Mouse (Mus musculus): ENCODE results near the gene Map2k1. TPM values are rescaled to one million over a fixed set of nuclear protein-coding genes. Genes with fewer than 3 reads are reported as not detected.

Gene Map2k1
- polyA plus RNA-seq, 1 experiment from 2014 or later, result 105 TPM

GRCm38 (mm10) chr9:64225805-64226204, 27.6 kb downstream of the Map2k1 start:
- DNase-seq (ENCODE audit: low spot score) (no peak), ATAC-seq (ENCODE audit: low read depth) (no peak)
- H3K27me3 ChIP-seq (replicated peaks; ENCODE audit: control insufficient read depth, insufficient read depth, low read length), result no peaks in the 10 kb centered on the region
- H3K4me2 ChIP-seq (ENCODE audit: low read depth, low read length), result no peak overlapping the region
- no peak overlapping the region for H3K27ac ChIP-seq (replicated peaks; ENCODE audit: low read depth, low read length)
- no peak overlapping the region for H3K4me3 ChIP-seq (ENCODE audit: low read depth, low read length)
- no peak overlapping the region for H3K9ac ChIP-seq (ENCODE audit: low read depth, low read length)
- no peaks in the 10 kb centered on the region for H3K36me3 ChIP-seq (ENCODE audit: control insufficient read depth, insufficient read depth, low read length)
- H3K4me1 ChIP-seq (ENCODE audit: control insufficient read depth, insufficient read depth, low read length), result peaks cover 1% of the 10 kb centered on the region; the same call in 1 of the 2 replicates
- no peaks in the 10 kb centered on the region for H3K9me3 ChIP-seq (ENCODE audit: control insufficient read depth, low read length)

- Histone ChIP-seq H3K4me3 (ENCODE audit: low read depth, low read length) (no peak overlapping the region), H3K4me2 (ENCODE audit: low read depth, low read length) (no peak overlapping the region), H3K4me1 (ENCODE audit: control insufficient read depth, insufficient read depth, low read length) (peaks cover 8% of the 10 kb centered on the region; the same call in 1 of the 2 replicates), H3K27ac (replicated peaks; ENCODE audit: low read depth, low read length) (no peak overlapping the region), H3K9ac (ENCODE audit: low read depth, low read length) (no peak overlapping the region), H3K36me3 (ENCODE audit: control insufficient read depth, insufficient read depth, low read length) (no peaks in the 10 kb centered on the region), H3K9me3 (ENCODE audit: control insufficient read depth, low read length) (no peaks in the 10 kb centered on the region), H3K27me3 (replicated peaks; ENCODE audit: control insufficient read depth, insufficient read depth, low read length) (no peaks in the 10 kb centered on the region)
- ATAC-seq (ENCODE audit: low read depth) (no peak), DNase-seq (ENCODE audit: low spot score) (no peak)
- 60% methylated on average over 2 of the region's 2 CpGs for WGBS
Measured at GRCm38 (mm10) chr9:64222098-64222497, 31.3 kb downstream of the Map2k1 start.

- Histone ChIP-seq H3K27ac (replicated peaks; ENCODE audit: low read depth, low read length) (no peak overlapping the region), H3K27me3 (replicated peaks; ENCODE audit: control insufficient read depth, insufficient read depth, low read length) (no peaks in the 10 kb centered on the region), H3K4me3 (ENCODE audit: low read depth, low read length) (no peak overlapping the region), H3K9me3 (ENCODE audit: control insufficient read depth, low read length) (no peaks in the 10 kb centered on the region), H3K4me1 (ENCODE audit: control insufficient read depth, insufficient read depth, low read length) (peaks cover 8% of the 10 kb centered on the region; the same call in 1 of the 2 replicates), H3K9ac (ENCODE audit: low read depth, low read length) (no peak overlapping the region), H3K36me3 (ENCODE audit: control insufficient read depth, insufficient read depth, low read length) (no peaks in the 10 kb centered on the region), H3K4me2 (ENCODE audit: low read depth, low read length) (no peak overlapping the region)
- ATAC-seq (ENCODE audit: low read depth) (no peak), DNase-seq (ENCODE audit: low spot score) (no peak)
- WGBS, result 91% methylated on average over 3 of the region's 4 CpGs
Measured at GRCm38 (mm10) chr9:64221480-64221879, 32.0 kb downstream of the Map2k1 start.

- Histone ChIP-seq H3K9ac (ENCODE audit: low read depth, low read length) (no peak overlapping the region), H3K27ac (replicated peaks; ENCODE audit: low read depth, low read length) (peak overlapping the region; percentile 44; the same call in 1 of the 2 replicates), H3K4me3 (ENCODE audit: low read depth, low read length) (no peak overlapping the region), H3K27me3 (replicated peaks; ENCODE audit: control insufficient read depth, insufficient read depth, low read length) (no peaks in the 10 kb centered on the region), H3K4me1 (ENCODE audit: control insufficient read depth, insufficient read depth, low read length) (peaks cover 8% of the 10 kb centered on the region; the same call in 1 of the 2 replicates), H3K9me3 (ENCODE audit: control insufficient read depth, low read length) (no peaks in the 10 kb centered on the region), H3K4me2 (ENCODE audit: low read depth, low read length) (no peak overlapping the region), H3K36me3 (ENCODE audit: control insufficient read depth, insufficient read depth, low read length) (no peaks in the 10 kb centered on the region)
- 76% methylated on average over 1 of the region's 1 CpGs for WGBS
- ATAC-seq (ENCODE audit: low read depth), result no peak
- no peak for DNase-seq (ENCODE audit: low spot score)
Measured at GRCm38 (mm10) chr9:64220603-64221002, 32.8 kb downstream of the Map2k1 start.

GRCm38 (mm10) chr9:64219772-64220420, 33.5 kb downstream of the Map2k1 start:
- Histone ChIP-seq H3K9me3 (ENCODE audit: control insufficient read depth, low read length) (no peaks in the 10 kb centered on the region), H3K27me3 (replicated peaks; ENCODE audit: control insufficient read depth, insufficient read depth, low read length) (no peaks in the 10 kb centered on the region), H3K9ac (ENCODE audit: low read depth, low read length) (no peak overlapping the region), H3K4me3 (ENCODE audit: low read depth, low read length) (no peak overlapping the region), H3K36me3 (ENCODE audit: control insufficient read depth, insufficient read depth, low read length) (no peaks in the 10 kb centered on the region), H3K4me2 (ENCODE audit: low read depth, low read length) (no peak overlapping the region), H3K4me1 (ENCODE audit: control insufficient read depth, insufficient read depth, low read length) (peaks cover 8% of the 10 kb centered on the region; the same call in 1 of the 2 replicates), H3K27ac (replicated peaks; ENCODE audit: low read depth, low read length) (peak overlapping the region; percentile 44; the same call in 1 of the 2 replicates)
- DNase-seq (ENCODE audit: low spot score) (no peak), ATAC-seq (ENCODE audit: low read depth) (no peak)
- WGBS, result 62% methylated on average over 10 of the region's 10 CpGs

- no peaks in the 10 kb centered on the region for H3K27me3 ChIP-seq (replicated peaks; ENCODE audit: control insufficient read depth, insufficient read depth, low read length)
Measured at GRCm38 (mm10) chr9:64219305-64219704, 34.1 kb downstream of the Map2k1 start.

GRCm38 (mm10) chr9:64217887-64218286, 35.5 kb downstream of the Map2k1 start:
- H3K9ac ChIP-seq (ENCODE audit: low read depth, low read length), result no peak overlapping the region
- H3K27ac ChIP-seq (replicated peaks; ENCODE audit: low read depth, low read length), result no peak overlapping the region
- H3K4me1 ChIP-seq (ENCODE audit: control insufficient read depth, insufficient read depth, low read length), result peaks cover 8% of the 10 kb centered on the region; the same call in 1 of the 2 replicates
- no peaks in the 10 kb centered on the region for H3K9me3 ChIP-seq (ENCODE audit: control insufficient read depth, low read length)
- DNase-seq (ENCODE audit: low spot score) (no peak), ATAC-seq (ENCODE audit: low read depth) (no peak)
- H3K27me3 ChIP-seq (replicated peaks; ENCODE audit: control insufficient read depth, insufficient read depth, low read length), result no peaks in the 10 kb centered on the region
- H3K4me3 ChIP-seq (ENCODE audit: low read depth, low read length), result no peak overlapping the region
- 0 out of 2 replicates have a peak, but pooled peaks cover 11% of the 10 kb centered on the region for H3K36me3 ChIP-seq (ENCODE audit: control insufficient read depth, insufficient read depth, low read length)
- no peak overlapping the region for H3K4me2 ChIP-seq (ENCODE audit: low read depth, low read length)

More at GRCm38 (mm10) chr9:64219305-64219704, 34.1 kb downstream of the Map2k1 start:
- WGBS, result 41% methylated on average over 1 of the region's 1 CpGs
- Histone ChIP-seq H3K9me3 (ENCODE audit: control insufficient read depth, low read length) (no peaks in the 10 kb centered on the region), H3K36me3 (ENCODE audit: control insufficient read depth, insufficient read depth, low read length) (no peaks in the 10 kb centered on the region), H3K4me3 (ENCODE audit: low read depth, low read length) (no peak overlapping the region), H3K9ac (ENCODE audit: low read depth, low read length) (no peak overlapping the region), H3K27ac (replicated peaks; ENCODE audit: low read depth, low read length) (no peak overlapping the region), H3K4me1 (ENCODE audit: control insufficient read depth, insufficient read depth, low read length) (peaks cover 8% of the 10 kb centered on the region; the same call in 1 of the 2 replicates), H3K4me2 (ENCODE audit: low read depth, low read length) (no peak overlapping the region)
- ATAC-seq (ENCODE audit: low read depth) (no peak), DNase-seq (ENCODE audit: low spot score) (no peak)

GRCm38 (mm10) chr9:64216641-64217040, 36.8 kb downstream of the Map2k1 start:
- 90% methylated on average over 2 of the region's 2 CpGs for WGBS
- DNase-seq (ENCODE audit: low spot score) (no peak), ATAC-seq (ENCODE audit: low read depth) (no peak)
- Histone ChIP-seq H3K9me3 (ENCODE audit: control insufficient read depth, low read length) (no peaks in the 10 kb centered on the region), H3K27ac (replicated peaks; ENCODE audit: low read depth, low read length) (no peak overlapping the region), H3K4me3 (ENCODE audit: low read depth, low read length) (no peak overlapping the region), H3K4me1 (ENCODE audit: control insufficient read depth, insufficient read depth, low read length) (peaks cover 8% of the 10 kb centered on the region; the same call in 1 of the 2 replicates), H3K4me2 (ENCODE audit: low read depth, low read length) (no peak overlapping the region), H3K36me3 (ENCODE audit: control insufficient read depth, insufficient read depth, low read length) (peaks cover 20% of the 10 kb centered on the region; the same call in 1 of the 2 replicates), H3K9ac (ENCODE audit: low read depth, low read length) (no peak overlapping the region), H3K27me3 (replicated peaks; ENCODE audit: control insufficient read depth, insufficient read depth, low read length) (no peaks in the 10 kb centered on the region)

GRCm38 (mm10) chr9:64216090-64216489, 37.3 kb downstream of the Map2k1 start:
- H3K4me2 ChIP-seq (ENCODE audit: low read depth, low read length), result no peak overlapping the region
- no peak overlapping the region for H3K27ac ChIP-seq (replicated peaks; ENCODE audit: low read depth, low read length)
- DNase-seq (ENCODE audit: low spot score), result no peak
- 72% methylated on average over 4 of the region's 4 CpGs for WGBS
- H3K36me3 ChIP-seq (ENCODE audit: control insufficient read depth, insufficient read depth, low read length), result peaks cover 25% of the 10 kb centered on the region; the same call in 1 of the 2 replicates
- H3K9ac ChIP-seq (ENCODE audit: low read depth, low read length), result no peak overlapping the region
- no peaks in the 10 kb centered on the region for H3K9me3 ChIP-seq (ENCODE audit: control insufficient read depth, low read length)
- ATAC-seq (ENCODE audit: low read depth), result no peak
- peaks cover 8% of the 10 kb centered on the region; the same call in 1 of the 2 replicates for H3K4me1 ChIP-seq (ENCODE audit: control insufficient read depth, insufficient read depth, low read length)
- H3K27me3 ChIP-seq (replicated peaks; ENCODE audit: control insufficient read depth, insufficient read depth, low read length), result no peaks in the 10 kb centered on the region
- H3K4me3 ChIP-seq (ENCODE audit: low read depth, low read length), result no peak overlapping the region

Measured in embryonic facial prominence, embryonic 14.5 days (tissue).